Mouse (Mus musculus): ENCODE results near the gene Iqgap1.

- TF ChIP-seq CTCF (IDR thresholded peaks at IDR 0.05; ENCODE audit: low read depth) (no peak), EP300 (IDR thresholded peaks at IDR 0.05; ENCODE audit: low read depth) (no peak)
Measured at GRCm38 (mm10) chr7:80865521-80865920, 39.7 kb upstream of the Iqgap1 start.

Measured in heart, postnatal 0 days (tissue).